Mouse (Mus musculus) yolk sac, embryonic 10.5 days (tissue): ENCODE data around the gene Ttll10.

Experiments
- DNase-seq: peaks from one replicate; pipeline ENCODE4 v3.0.0-alpha.2; 2017; ENCODE audit warnings: low spot score

Ttll10 gene

GRCm38 (mm10) chr4:156065156-156065894 lies 6.1 kb upstream of the Ttll10 start:
- peak; percentile 42 for DNase-seq

- DNase-seq = no peak
Observed at GRCm38 (mm10) chr4:156064510-156064897, 5.3 kb upstream of the Ttll10 start.

GRCm38 (mm10) chr4:156063861-156064509 lies 4.8 kb upstream of the Ttll10 start:
- DNase-seq = no peak

- DNase-seq = peak; percentile 91
Observed at GRCm38 (mm10) chr4:156059713-156060112, 499 bp upstream of the Ttll10 start.

GRCm38 (mm10) chr4:156058826-156059225 lies 388 bp downstream of the Ttll10 start:
- DNase-seq = no peak

GRCm38 (mm10) chr4:156057702-156058101 lies 1.5 kb downstream of the Ttll10 start:
- peak; percentile 44 for DNase-seq

- DNase-seq = no peak
Observed at GRCm38 (mm10) chr4:156055173-156055572, 4.0 kb downstream of the Ttll10 start.

- DNase-seq = peak; percentile 84
Observed at GRCm38 (mm10) chr4:156054606-156055005, 4.6 kb downstream of the Ttll10 start.

GRCm38 (mm10) chr4:156054130-156054529 lies 5.1 kb downstream of the Ttll10 start:
- DNase-seq = peak; percentile 74

GRCm38 (mm10) chr4:156053113-156053512 lies 6.1 kb downstream of the Ttll10 start:
- DNase-seq = no peak

GRCm38 (mm10) chr4:156050391-156050980 lies 8.7 kb downstream of the Ttll10 start:
- DNase-seq = no peak

- no peak for DNase-seq
Observed at GRCm38 (mm10) chr4:156049779-156050178, 9.4 kb downstream of the Ttll10 start.

GRCm38 (mm10) chr4:156044754-156045153 lies 14.5 kb downstream of the Ttll10 start:
- DNase-seq = no peak

GRCm38 (mm10) chr4:156034901-156035300 lies 24.3 kb downstream of the Ttll10 start:
- no peak for DNase-seq

GRCm38 (mm10) chr4:156034301-156034700 lies 24.9 kb downstream of the Ttll10 start:
- no peak for DNase-seq

- no peak for DNase-seq
Observed at GRCm38 (mm10) chr4:156033476-156034119, 25.6 kb downstream of the Ttll10 start.

- DNase-seq = no peak
Observed at GRCm38 (mm10) chr4:156032856-156033255, 26.4 kb downstream of the Ttll10 start.

- peak; percentile 87 for DNase-seq
Observed at GRCm38 (mm10) chr4:156031593-156032391, 27.4 kb downstream of the Ttll10 start.

GRCm38 (mm10) chr4:156031255-156031592 lies 28.0 kb downstream of the Ttll10 start:
- DNase-seq = no peak

- DNase-seq = no peak
Observed at GRCm38 (mm10) chr4:156030651-156031118, 28.5 kb downstream of the Ttll10 start.

GRCm38 (mm10) chr4:156028580-156028979 lies 30.6 kb downstream of the Ttll10 start:
- DNase-seq = no peak

- DNase-seq = no peak
Observed at GRCm38 (mm10) chr4:156026013-156026412, 33.2 kb downstream of the Ttll10 start, which contains the start of gene Tnfrsf18. Gene Tnfrsf18 (plus strand): TSS chr4:156026164.
